Mouse (Mus musculus) forebrain, embryonic 10.5 days (tissue): ENCODE measurements around the gene Macrod1. TPM values are rescaled to one million over a fixed set of nuclear protein-coding genes. Genes with fewer than 3 reads are reported as not detected.

Experiments used
- DNase-seq: peaks from one replicate; pipeline ENCODE4 v3.0.0-alpha.2; 2017; ENCODE audit warnings: low spot score; ENCODE audit errors: extremely low spot score
- H3K27ac ChIP-seq: fragments of 300-500 bp; sonication (generic); 2 replicates; pipeline ENCODE4 v1.5.1; 2016; ENCODE audit warnings: mild to moderate bottlenecking
- H3K27me3 ChIP-seq: fragments of 300-500 bp; sonication (generic); 2 replicates; pipeline ENCODE4 v1.6.1; 2016; ENCODE audit warnings: mild to moderate bottlenecking; ENCODE audit not compliant: poor library complexity, severe bottlenecking
- H3K36me3 ChIP-seq: fragments of 300-500 bp; sonication (generic); replicated peaks from 2 replicates; pipeline ENCODE4 v1.6.1; 2016; ENCODE audit warnings: mild to moderate bottlenecking, moderate library complexity
- H3K4me1 ChIP-seq: fragments of 300-500 bp; sonication (generic); 2 replicates; pipeline ENCODE4 v1.6.1; 2016
- H3K4me3 ChIP-seq: fragments of 300-500 bp; sonication (generic); 2 replicates; pipeline ENCODE4 v1.5.1; 2016; ENCODE audit warnings: mild to moderate bottlenecking, moderate library complexity
- H3K9me3 ChIP-seq: fragments of 300-500 bp; sonication (generic); 2 replicates; pipeline ENCODE4 v1.6.1; 2016; ENCODE audit warnings: mild to moderate bottlenecking, moderate library complexity
- WGBS: fragments of 180-500 bp; shearing (Covaris S2); methylation state at CpG from one replicate; pipeline ENCODE4 v1.1.7; 2016; 5-methylcytosine and 5-hydroxymethylcytosine counted together
- polyA plus RNA-seq: library from polyadenylated mRNA; unstranded; fragments of >200 nt; fragmentation: Nextera tagmentation; extraction: Ambion mirVana; gene quantifications from 2 replicates; pipeline ENCODE4 v1.2.1, GENCODE M21; 2016

Macrod1 gene
- polyA plus RNA-seq, 1 experiment from 2014 or later = 3.7 TPM

GRCm38 (mm10) chr19:7195900-7196728, 139.5 kb downstream of the Macrod1 start:
- peaks cover 16% of the 10 kb centered on the region for H3K27me3 ChIP-seq
- 19% methylated on average over 33 of the region's 33 CpGs for WGBS
- H3K4me1 ChIP-seq = peaks cover 59% of the 10 kb centered on the region
- peak; percentile 75 for DNase-seq
- peak overlapping the region; percentile 16; the same call in 1 of the 2 replicates for H3K27ac ChIP-seq
- peak overlapping the region; percentile 13; the same call in 1 of the 2 replicates for H3K4me3 ChIP-seq
- H3K9me3 ChIP-seq = no peaks in the 10 kb centered on the region
- H3K36me3 ChIP-seq = peaks cover 45% of the 10 kb centered on the region

GRCm38 (mm10) chr19:7196741-7197270, 140.2 kb downstream of the Macrod1 start:
- Histone ChIP-seq H3K27me3 (peaks cover 9% of the 10 kb centered on the region), H3K27ac (peak overlapping the region; percentile 36; the same call in 1 of the 2 replicates), H3K9me3 (no peaks in the 10 kb centered on the region), H3K36me3 (peaks cover 51% of the 10 kb centered on the region), H3K4me3 (peak overlapping the region; percentile 13), H3K4me1 (peaks cover 52% of the 10 kb centered on the region)
- 15% methylated on average over 17 of the region's 17 CpGs for WGBS
- peak; percentile 67 for DNase-seq

- no peak for DNase-seq
- Histone ChIP-seq H3K9me3 (no peaks in the 10 kb centered on the region), H3K4me1 (peaks cover 46% of the 10 kb centered on the region), H3K36me3 (peaks cover 56% of the 10 kb centered on the region), H3K27me3 (peaks cover 5% of the 10 kb centered on the region), H3K27ac (peak overlapping the region; percentile 36; the same call in 1 of the 2 replicates), H3K4me3 (0 out of 2 replicates have a peak overlapping the region, but pooled peaks have one; percentile 13)
- 82% methylated on average over 9 of the region's 9 CpGs for WGBS
Observed at GRCm38 (mm10) chr19:7197445-7197844, 140.8 kb downstream of the Macrod1 start.

- H3K9me3 ChIP-seq = no peaks in the 10 kb centered on the region
- peaks cover 73% of the 10 kb centered on the region for H3K36me3 ChIP-seq
- no peak for DNase-seq
- H3K4me1 ChIP-seq = peaks cover 40% of the 10 kb centered on the region
- peaks cover 5% of the 10 kb centered on the region for H3K27me3 ChIP-seq
- H3K27ac ChIP-seq = no peak overlapping the region
- WGBS = 97% methylated on average over 13 of the region's 13 CpGs
- H3K4me3 ChIP-seq = no peak overlapping the region
Observed at GRCm38 (mm10) chr19:7199089-7199488, 142.5 kb downstream of the Macrod1 start.

GRCm38 (mm10) chr19:7200427-7200826, 143.8 kb downstream of the Macrod1 start:
- H3K36me3 ChIP-seq = peaks cover 78% of the 10 kb centered on the region

GRCm38 (mm10) chr19:7204898-7205297, 148.3 kb downstream of the Macrod1 start:
- H3K36me3 ChIP-seq = peaks cover 50% of the 10 kb centered on the region
- H3K27ac ChIP-seq = peak overlapping the region; percentile 98
- peak overlapping the region; percentile 88 for H3K4me3 ChIP-seq
- no peaks in the 10 kb centered on the region for H3K9me3 ChIP-seq
- 73% methylated on average over 2 of the region's 2 CpGs for WGBS
- H3K4me1 ChIP-seq = peaks cover 33% of the 10 kb centered on the region
- DNase-seq = no peak
- H3K27me3 ChIP-seq = no peaks in the 10 kb centered on the region

More at GRCm38 (mm10) chr19:7200427-7200826, 143.8 kb downstream of the Macrod1 start:
- WGBS = 77% methylated on average over 1 of the region's 1 CpGs
- Histone ChIP-seq H3K4me1 (peaks cover 48% of the 10 kb centered on the region), H3K27ac (no peak overlapping the region), H3K9me3 (no peaks in the 10 kb centered on the region), H3K4me3 (no peak overlapping the region), H3K27me3 (no peaks in the 10 kb centered on the region; the same call in 1 of the 2 replicates)
- DNase-seq = no peak

GRCm38 (mm10) chr19:7205326-7205725, 148.7 kb downstream of the Macrod1 start:
- Histone ChIP-seq H3K27ac (peak overlapping the region; percentile 98), H3K4me3 (peak overlapping the region; percentile 88), H3K9me3 (no peaks in the 10 kb centered on the region), H3K36me3 (peaks cover 48% of the 10 kb centered on the region), H3K4me1 (peaks cover 33% of the 10 kb centered on the region), H3K27me3 (no peaks in the 10 kb centered on the region)
- no peak for DNase-seq
- WGBS = 37% methylated on average over 7 of the region's 7 CpGs

- no peaks in the 10 kb centered on the region for H3K9me3 ChIP-seq
Observed at GRCm38 (mm10) chr19:7205753-7206736, 149.4 kb downstream of the Macrod1 start, which contains the start of gene Otub1. Gene Otub1 (minus strand): TSS chr19:7206316.

GRCm38 (mm10) chr19:7209907-7210646, 153.5 kb downstream of the Macrod1 start:
- no peaks in the 10 kb centered on the region for H3K9me3 ChIP-seq
- 90% methylated on average over 7 of the region's 7 CpGs for WGBS
- H3K36me3 ChIP-seq = peaks cover 49% of the 10 kb centered on the region
- no peaks in the 10 kb centered on the region for H3K27me3 ChIP-seq
- no peak overlapping the region for H3K27ac ChIP-seq
- no peak overlapping the region for H3K4me3 ChIP-seq
- H3K4me1 ChIP-seq = peaks cover 30% of the 10 kb centered on the region
- DNase-seq = no peak

More at GRCm38 (mm10) chr19:7205753-7206736, 149.4 kb downstream of the Macrod1 start, which contains the start of gene Otub1:
- peak; percentile 98 for DNase-seq
- Histone ChIP-seq H3K27me3 (no peaks in the 10 kb centered on the region), H3K4me1 (peaks cover 33% of the 10 kb centered on the region), H3K27ac (peak within 1 kb of the TSS; percentile 98), H3K4me3 (peak within 1 kb of the TSS; percentile 88), H3K36me3 (peaks cover 46% of the 10 kb centered on the region)
- under 1% methylated on average over 75 of the region's 79 CpGs for WGBS

- no peaks in the 10 kb centered on the region for H3K27me3 ChIP-seq
- H3K36me3 ChIP-seq = peaks cover 64% of the 10 kb centered on the region
- peaks cover 29% of the 10 kb centered on the region for H3K4me1 ChIP-seq
- no peak overlapping the region for H3K27ac ChIP-seq
- H3K9me3 ChIP-seq = no peaks in the 10 kb centered on the region
- DNase-seq = no peak
- no peak overlapping the region for H3K4me3 ChIP-seq
- 84% methylated on average over 1 of the region's 1 CpGs for WGBS
Observed at GRCm38 (mm10) chr19:7212216-7212615, 155.6 kb downstream of the Macrod1 start.

- Histone ChIP-seq H3K27ac (no peak overlapping the region), H3K9me3 (no peaks in the 10 kb centered on the region), H3K36me3 (peaks cover 64% of the 10 kb centered on the region), H3K4me3 (no peak overlapping the region), H3K4me1 (peaks cover 30% of the 10 kb centered on the region), H3K27me3 (no peaks in the 10 kb centered on the region)
- DNase-seq = no peak
- WGBS = 95% methylated on average over 3 of the region's 3 CpGs
Observed at GRCm38 (mm10) chr19:7213010-7213409, 156.4 kb downstream of the Macrod1 start.
